Mouse (Mus musculus) midbrain, embryonic 14.5 days (tissue): ENCODE measurements around the gene Casp3. TPM values are rescaled to one million over a fixed set of nuclear protein-coding genes. Genes with fewer than 3 reads are reported as not detected.

Source experiments
- ATAC-seq: fragments of 200-750 bp; cut with Nextera tagmentation; 2 replicates; pipeline ENCODE4 v1.8.0; 2017; ENCODE audit warnings: moderate number of reproducible peaks, moderate library complexity; ENCODE audit not compliant: low FRiP score, low TSS enrichment
- DNase-seq: peaks from one replicate; pipeline ENCODE4 v3.0.0-alpha.2; 2015
- H3K27ac ChIP-seq: fragments of 300-500 bp; sonication (generic); replicated peaks from 2 replicates; pipeline ENCODE4 v1.5.1; 2014; ENCODE audit warnings: mild to moderate bottlenecking, low read depth, low read length, moderate library complexity
- H3K27me3 ChIP-seq: fragments of 300-500 bp; sonication (generic); 2 replicates; pipeline ENCODE4 v1.6.1; 2014; ENCODE audit warnings: low read length, control low read depth, mixed read lengths; ENCODE audit not compliant: control insufficient read depth, insufficient read depth
- H3K36me3 ChIP-seq: fragments of 300-500 bp; sonication (generic); 2 replicates; pipeline ENCODE4 v1.6.1; 2014; ENCODE audit warnings: low read length, control low read depth; ENCODE audit not compliant: control insufficient read depth, insufficient read depth
- H3K4me1 ChIP-seq: fragments of 300-500 bp; sonication (generic); 2 replicates; pipeline ENCODE4 v1.6.1; 2014; ENCODE audit warnings: mild to moderate bottlenecking, antibody characterized with exemption, low read length, control low read depth; ENCODE audit not compliant: control insufficient read depth, insufficient read depth
- H3K4me2 ChIP-seq: fragments of 300-500 bp; sonication (generic); 2 replicates; pipeline ENCODE4 v1.6.1; 2014; ENCODE audit warnings: mild to moderate bottlenecking, low read length, moderate library complexity
- H3K4me3 ChIP-seq: fragments of 300-500 bp; sonication (generic); replicated peaks from 2 replicates; pipeline ENCODE4 v1.5.1; 2014; ENCODE audit warnings: low read depth, low read length
- H3K9ac ChIP-seq: fragments of 300-500 bp; sonication (generic); replicated peaks from 2 replicates; pipeline ENCODE4 v1.6.1; 2014; ENCODE audit warnings: mild to moderate bottlenecking, low read length, moderate library complexity
- H3K9me3 ChIP-seq: fragments of 300-500 bp; sonication (generic); 2 replicates; pipeline ENCODE4 v1.6.1; 2016; ENCODE audit warnings: low read length, control low read depth, mixed read lengths; ENCODE audit not compliant: control insufficient read depth
- WGBS: fragments of 180-500 bp; shearing (Covaris S2); extraction: QIAGEN DNeasy Blood & Tissue Kit; methylation state at CpG from one replicate; pipeline ENCODE4 v1.1.7; 2014; 5-methylcytosine and 5-hydroxymethylcytosine counted together
- polyA plus RNA-seq: library from polyadenylated mRNA; unstranded; fragments of >200 nt; fragmentation: Nextera tagmentation; extraction: Ambion mirVana; gene quantifications from 2 replicates; pipeline ENCODE4 v1.2.1, GENCODE M21; 2014

Casp3 gene
- polyA plus RNA-seq, 1 experiment from 2014 or later, result 200 TPM

DNA sequence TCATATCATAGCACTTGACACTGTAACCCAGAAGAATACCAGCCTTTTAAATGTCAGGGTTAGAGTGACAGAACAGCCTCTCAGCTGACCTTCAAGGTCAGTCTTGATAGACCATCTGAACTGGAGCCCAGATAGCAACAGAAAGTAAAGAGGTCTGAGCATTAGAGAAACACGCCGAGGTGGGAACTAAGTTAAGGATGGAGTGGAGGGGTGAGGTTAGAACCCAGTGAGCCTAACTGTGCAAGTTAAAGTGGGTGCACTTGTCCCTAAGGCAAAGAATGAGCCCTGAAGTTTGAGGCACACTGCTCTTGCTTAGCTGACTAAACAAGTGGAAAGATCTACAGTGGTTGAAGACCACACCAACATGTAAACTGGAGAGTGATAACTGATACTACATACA is 19.0 kb upstream of the Casp3 start:
- no peak for ATAC-seq
- WGBS, result 96% methylated on average over 2 of the region's 2 CpGs
- no peaks in the 10 kb centered on the region for H3K9me3 ChIP-seq
- no peak overlapping the region for H3K9ac ChIP-seq
- DNase-seq, result no peak
- no peak overlapping the region for H3K4me2 ChIP-seq
- no peaks in the 10 kb centered on the region for H3K27me3 ChIP-seq
- no peaks in the 10 kb centered on the region for H3K4me1 ChIP-seq
- no peak overlapping the region for H3K27ac ChIP-seq
- H3K4me3 ChIP-seq, result no peak overlapping the region
- no peaks in the 10 kb centered on the region for H3K36me3 ChIP-seq

DNA sequence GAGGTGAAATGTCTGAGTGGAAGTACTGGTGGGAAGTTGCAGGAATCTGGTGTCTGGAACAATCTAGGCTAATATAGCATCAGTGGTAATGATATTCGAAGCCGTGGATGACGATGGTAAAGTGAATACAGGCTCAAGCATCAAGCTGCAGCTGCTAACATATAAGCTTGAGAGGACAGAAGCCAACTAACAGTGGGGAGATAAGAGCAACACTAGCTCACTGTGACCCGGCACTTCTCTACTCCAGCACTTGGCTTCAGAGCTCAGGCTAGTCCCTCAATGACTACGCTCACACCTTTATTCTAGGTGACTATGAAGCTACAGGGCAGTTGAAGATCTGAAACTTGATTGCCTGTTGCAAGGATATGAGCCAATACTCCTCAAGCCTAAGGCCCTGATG is 18.3 kb upstream of the Casp3 start:
- DNase-seq, result no peak
- no peak overlapping the region for H3K4me2 ChIP-seq
- WGBS, result 94% methylated on average over 5 of the region's 5 CpGs

GRCm38 (mm10) chr8:46599314-46599904 is 17.7 kb upstream of the Casp3 start:
- ATAC-seq (no peak), DNase-seq (no peak)
- Histone ChIP-seq H3K9ac (no peak overlapping the region), H3K4me1 (no peaks in the 10 kb centered on the region), H3K4me2 (no peak overlapping the region), H3K27ac (no peak overlapping the region), H3K4me3 (no peak overlapping the region), H3K9me3 (no peaks in the 10 kb centered on the region), H3K36me3 (no peaks in the 10 kb centered on the region), H3K27me3 (no peaks in the 10 kb centered on the region)
- WGBS, result 96% methylated on average over 7 of the region's 7 CpGs

More for the DNA sequence above, 18.3 kb upstream of the Casp3 start:
- no peak for ATAC-seq
- Histone ChIP-seq H3K27me3 (no peaks in the 10 kb centered on the region), H3K9ac (no peak overlapping the region), H3K27ac (no peak overlapping the region), H3K4me1 (no peaks in the 10 kb centered on the region), H3K4me3 (no peak overlapping the region), H3K36me3 (no peaks in the 10 kb centered on the region), H3K9me3 (no peaks in the 10 kb centered on the region)

DNA sequence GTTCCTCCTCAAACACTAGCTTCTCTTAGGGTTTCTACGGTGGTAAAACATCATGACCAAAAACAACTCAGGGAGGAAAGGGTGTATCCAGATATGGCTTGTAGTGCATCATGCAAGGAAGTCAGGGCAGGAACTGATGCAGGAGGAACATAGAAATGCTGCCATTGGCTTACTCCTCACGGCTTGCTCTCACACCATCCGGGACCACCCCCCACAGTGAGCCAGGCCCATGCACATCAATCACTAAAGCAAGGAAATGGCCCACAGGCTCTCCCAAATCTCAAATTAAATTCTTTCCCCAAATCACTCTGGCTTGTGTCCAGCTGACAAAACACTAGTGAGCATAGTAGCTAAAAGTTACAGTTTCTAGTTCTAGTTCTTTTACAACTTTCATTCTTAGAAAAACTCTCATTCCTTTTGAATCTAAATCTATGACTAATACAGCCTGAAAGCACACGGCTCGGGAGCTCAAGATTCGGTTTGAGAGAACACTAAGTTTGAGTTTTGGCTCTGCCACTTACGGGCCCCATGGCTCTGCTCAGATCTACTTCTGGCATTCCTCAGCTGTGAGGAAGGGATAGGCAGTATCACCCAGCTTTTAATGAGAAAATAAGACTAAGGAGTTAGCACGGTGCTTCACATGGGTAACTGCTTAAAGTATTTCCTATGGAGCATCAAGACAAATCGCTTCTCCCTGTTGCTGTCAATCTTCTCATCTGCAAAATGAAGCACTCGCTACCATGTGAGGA is 16.0 kb upstream of the Casp3 start:
- Histone ChIP-seq H3K27ac (no peak overlapping the region), H3K9me3 (no peaks in the 10 kb centered on the region), H3K4me2 (no peak overlapping the region), H3K4me3 (no peak overlapping the region), H3K9ac (no peak overlapping the region), H3K36me3 (no peaks in the 10 kb centered on the region), H3K4me1 (no peaks in the 10 kb centered on the region), H3K27me3 (no peaks in the 10 kb centered on the region)
- no peak for DNase-seq
- 73% methylated on average over 10 of the region's 10 CpGs for WGBS
- ATAC-seq, result no peak

DNA sequence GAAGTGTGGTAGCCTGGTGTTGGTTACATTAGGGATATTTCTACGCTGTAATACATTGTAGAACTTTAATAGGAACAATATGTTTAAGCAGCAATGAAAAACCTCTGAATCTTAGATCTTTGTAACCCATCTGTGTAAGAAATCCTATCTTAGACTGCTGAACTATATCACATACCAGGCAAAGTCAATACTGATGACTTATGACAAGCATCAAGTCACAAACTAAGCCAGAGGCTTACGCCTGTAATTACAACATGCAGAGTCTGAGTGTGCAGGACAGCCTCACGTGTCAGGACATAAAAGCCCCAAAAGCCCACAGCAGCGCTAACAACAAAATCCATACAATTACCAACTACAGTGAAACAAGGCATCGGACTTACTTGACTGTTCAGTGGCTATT is 13.5 kb upstream of the Casp3 start:
- no peaks in the 10 kb centered on the region for H3K4me1 ChIP-seq
- H3K4me2 ChIP-seq, result no peak overlapping the region
- H3K36me3 ChIP-seq, result no peaks in the 10 kb centered on the region
- H3K27me3 ChIP-seq, result no peaks in the 10 kb centered on the region
- no peaks in the 10 kb centered on the region for H3K9me3 ChIP-seq
- no peak for DNase-seq
- no peak for ATAC-seq
- no peak overlapping the region for H3K4me3 ChIP-seq
- 79% methylated on average over 5 of the region's 5 CpGs for WGBS
- no peak overlapping the region for H3K9ac ChIP-seq
- H3K27ac ChIP-seq, result no peak overlapping the region

- ATAC-seq (no peak), DNase-seq (no peak)
- Histone ChIP-seq H3K4me1 (no peaks in the 10 kb centered on the region), H3K36me3 (no peaks in the 10 kb centered on the region), H3K27ac (no peak overlapping the region), H3K4me2 (no peak overlapping the region), H3K9me3 (no peaks in the 10 kb centered on the region), H3K27me3 (no peaks in the 10 kb centered on the region), H3K4me3 (no peak overlapping the region), H3K9ac (no peak overlapping the region)
- WGBS, result 91% methylated on average over 1 of the region's 1 CpGs
Measured at GRCm38 (mm10) chr8:46606930-46607329, 10.2 kb upstream of the Casp3 start.

GRCm38 (mm10) chr8:46611557-46611956 is 5.5 kb upstream of the Casp3 start:
- H3K4me2 ChIP-seq, result no peak overlapping the region
- H3K4me3 ChIP-seq, result no peak overlapping the region
- no peaks in the 10 kb centered on the region for H3K36me3 ChIP-seq
- ATAC-seq (no peak), DNase-seq (no peak)
- no peak overlapping the region for H3K27ac ChIP-seq
- peaks cover 6% of the 10 kb centered on the region; the same call in 1 of the 2 replicates for H3K4me1 ChIP-seq
- no peaks in the 10 kb centered on the region for H3K9me3 ChIP-seq
- no peak overlapping the region for H3K9ac ChIP-seq
- WGBS, result 93% methylated on average over 8 of the region's 8 CpGs
- no peaks in the 10 kb centered on the region for H3K27me3 ChIP-seq

GRCm38 (mm10) chr8:46612913-46613312 is 4.2 kb upstream of the Casp3 start:
- WGBS, result 91% methylated on average over 4 of the region's 4 CpGs
- no peaks in the 10 kb centered on the region for H3K27me3 ChIP-seq
- H3K4me2 ChIP-seq, result no peak overlapping the region
- no peaks in the 10 kb centered on the region for H3K36me3 ChIP-seq
- H3K9ac ChIP-seq, result no peak overlapping the region
- no peaks in the 10 kb centered on the region for H3K9me3 ChIP-seq
- no peak for ATAC-seq
- no peak overlapping the region for H3K4me3 ChIP-seq
- DNase-seq, result no peak
- no peak overlapping the region for H3K27ac ChIP-seq
- H3K4me1 ChIP-seq, result peaks cover 7% of the 10 kb centered on the region; the same call in 1 of the 2 replicates

- Histone ChIP-seq H3K9ac (no peak overlapping the region), H3K9me3 (no peaks in the 10 kb centered on the region), H3K27me3 (no peaks in the 10 kb centered on the region), H3K4me2 (no peak overlapping the region), H3K4me1 (peaks cover 7% of the 10 kb centered on the region; the same call in 1 of the 2 replicates), H3K36me3 (no peaks in the 10 kb centered on the region), H3K27ac (no peak overlapping the region), H3K4me3 (no peak overlapping the region)
- WGBS, result 81% methylated on average over 4 of the region's 4 CpGs
- ATAC-seq (no peak), DNase-seq (no peak)
Measured at GRCm38 (mm10) chr8:46613377-46613776, 3.7 kb upstream of the Casp3 start.
